Mouse (Mus musculus) myocyte (in vitro differentiated cells): ENCODE measurements around the gene Cobl.

Experiments
- CEBPB ChIP-seq: IDR thresholded peaks from 2 replicates; pipeline ENCODE4 v1.6.1; 2011; ENCODE audit warnings: mild to moderate bottlenecking, moderate library complexity; ENCODE audit not compliant: poor library complexity, insufficient read depth, severe bottlenecking
- MAX ChIP-seq: IDR thresholded peaks from one replicate; pipeline ENCODE4 v1.6.1; 2011; ENCODE audit warnings: low read depth, mild to moderate bottlenecking, control low read depth
- POLR2A ChIP-seq: IDR thresholded peaks from one replicate; pipeline ENCODE4 v1.6.1; 2011; ENCODE audit warnings: low read depth, mild to moderate bottlenecking, control low read depth, moderate library complexity; ENCODE audit not compliant: insufficient read length
- TCF12 ChIP-seq: IDR thresholded peaks from one replicate; pipeline ENCODE4 v1.6.1; 2011; ENCODE audit warnings: mild to moderate bottlenecking, control low read depth; ENCODE audit not compliant: poor library complexity, insufficient read depth, severe bottlenecking

GRCm38 (mm10) chr11:12216897-12217296 is 247.9 kb downstream of the Cobl start:
- TF ChIP-seq MAX (no peak), TCF12 (no peak), POLR2A (no peak), CEBPB (no peak)
